ENCODE assay signal across 9 mouse cellular contexts in the genomic region with DNA sequence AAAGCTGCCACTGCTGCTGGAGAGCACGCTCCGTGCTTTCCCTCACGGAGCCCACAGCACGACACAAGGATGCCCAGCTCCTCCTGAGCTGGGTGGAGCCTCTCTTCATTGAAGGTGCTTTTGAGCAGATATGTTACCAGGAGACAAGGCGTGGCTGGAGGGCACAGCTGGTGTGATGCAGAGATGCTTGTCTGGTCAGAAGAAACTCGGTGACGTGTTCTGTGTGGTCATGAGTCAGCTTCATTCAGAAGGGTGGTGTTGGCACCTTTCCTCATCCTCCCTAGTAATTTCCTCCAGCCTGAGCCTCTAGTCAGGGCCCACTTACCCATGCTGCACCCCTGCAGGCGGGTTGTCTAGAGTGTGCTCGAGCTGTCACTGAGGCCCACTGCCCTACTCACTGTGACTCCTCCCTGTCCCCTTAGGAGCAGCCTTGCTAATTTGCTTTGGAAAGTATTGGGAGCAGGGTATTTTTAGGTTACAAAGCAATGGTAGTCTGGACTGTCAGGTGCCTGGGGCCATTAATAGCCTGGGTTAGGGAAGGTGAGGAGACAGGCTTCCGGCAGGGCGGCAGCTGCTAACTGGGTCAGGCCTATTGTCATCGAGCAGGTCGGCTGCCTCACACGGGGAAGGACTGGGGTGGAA. TPM values are rescaled to one million over a fixed set of nuclear protein-coding genes. Genes with fewer than 3 reads are reported as not detected.
DNase-seq lines count a peak whose midpoint lies in the region; ATAC-seq and TF ChIP-seq lines count a peak whose summit lies in the region.
"Had no signal": no experiment of that assay in that cellular context is flagged by ENCODE, and none has a peak within 500 bp of the region (broad histone marks: within the 10 kb centered on the region; RNA-seq: fewer than 3 reads in every experiment).

No protein-coding gene starts in this region.

- no peaks in the 10 kb centered on the region for H3K9me3 ChIP-seq in liver, embryonic 14.5 days (ENCODE audit: control insufficient read depth, low read length)
- H3K9me3 ChIP-seq: limb, embryonic 13.5 days had no signal

- H3K4me2 ChIP-seq in liver, embryonic 14.5 days (ENCODE audit: low read depth) = peak overlapping the region; percentile 63
- H3K4me2 ChIP-seq: limb, embryonic 13.5 days had no signal

- peaks cover 5% of the 10 kb centered on the region for H3K36me3 ChIP-seq in liver, embryonic 14.5 days (replicated peaks; ENCODE audit: control insufficient read depth, insufficient read depth, low read depth)

- H3K27ac ChIP-seq in bone marrow, adult 2 months (ENCODE audit: control insufficient read depth, insufficient read depth, low read depth, low read length, poor library complexity) = peak overlapping the region; percentile 80
- peak overlapping the region; percentile 93 for H3K27ac ChIP-seq in liver, embryonic 14.5 days
- H3K27ac ChIP-seq: limb, embryonic 13.5 days had no signal

- no peaks in the 10 kb centered on the region for H3K27me3 ChIP-seq in liver, embryonic 14.5 days (ENCODE audit: control insufficient read depth, insufficient read depth, low read length)
- H3K27me3 ChIP-seq: limb, embryonic 13.5 days had no signal

- DNase-seq in layer of hippocampus, adult 8-10 months (ENCODE audit: low spot score in 2 of 2) = peak; percentile 40 to 49
- no peak for DNase-seq in layer of hippocampus, postnatal 14 days (ENCODE audit: low spot score in 2 of 2)
- DNase-seq in heart, adult 8-10 months (ENCODE audit: low spot score) = peak; percentile 68
- peak; percentile 91 to 94 (median 92) for DNase-seq in liver, embryonic 14.5 days (ENCODE audit: low read depth in 3 of 3, low spot score in 3 of 3)
- DNase-seq in thymus, postnatal 0 days (ENCODE audit: low spot score) = no peak
- DNase-seq in thymus, postnatal 25 days = no peak
- no peak for DNase-seq in kidney, postnatal 10 days

- WGBS in bone marrow, adult 2 months = 64% methylated on average over 14 of the region's 14 CpGs
- 56% methylated on average over 14 of the region's 14 CpGs for WGBS in liver, embryonic 14.5 days (ENCODE audit: insufficient replicate concordance)

- H3K4me3 ChIP-seq in bone marrow, adult 2 months (replicated peaks; ENCODE audit: control insufficient read depth, low read depth, low read length) = no peak overlapping the region
- H3K4me3 ChIP-seq in liver, embryonic 14.5 days (ENCODE audit: insufficient read depth in 1 of 2, low read depth in 2 of 2, low read length in 2 of 2) = peak overlapping the region in 1 of 2 experiments; percentile 12; a peak in 1 of 4 replicates
- H3K4me3 ChIP-seq: limb, embryonic 13.5 days had no signal

- peak; percentile 72; the same call in 1 of the 2 replicates for TF ChIP-seq POLR2A in bone marrow, adult 2 months (IDR thresholded peaks at IDR 0.05; ENCODE audit: borderline replicate concordance, control insufficient read depth, low read depth, low read length)

- peak overlapping the region; percentile 62 for H3K9ac ChIP-seq in liver, embryonic 14.5 days (replicated peaks)
- H3K9ac ChIP-seq: limb, embryonic 13.5 days had no signal

- TF ChIP-seq CTCF in bone marrow, adult 2 months (IDR thresholded peaks at IDR 0.05; ENCODE audit: control insufficient read depth, insufficient read depth, low read length) = no peak
- TF ChIP-seq CTCF in liver, embryonic 14.5 days (IDR thresholded peaks at IDR 0.05; ENCODE audit: low read depth) = no peak

- peak; percentile 96 for ATAC-seq in liver, embryonic 14.5 days (ENCODE audit: insufficient read depth)

- TF ChIP-seq EP300 in liver, embryonic 14.5 days (IDR thresholded peaks at IDR 0.05; ENCODE audit: low read depth) = peak; percentile 82

- H3K4me1 ChIP-seq in bone marrow, adult 2 months (ENCODE audit: control insufficient read depth, insufficient read depth, low read length) = peaks cover 2% of the 10 kb centered on the region; the same call in 1 of the 2 replicates
- H3K4me1 ChIP-seq in liver, embryonic 14.5 days (replicated peaks; ENCODE audit: control insufficient read depth in 2 of 2, insufficient read depth in 2 of 2, low read length in 1 of 2) = peaks cover 31 to 33% of the 10 kb centered on the region in 2 experiments

RNA-seq across cellular contexts. Expression of gene Rac1, which starts 33.8 kb away (rescaled TPM):
- total RNA-seq in layer of hippocampus, adult 8-10 months (2022) = 100 to 1,000 TPM; 399 to 419 (median 408) TPM
- 100 to 1,000 TPM; 430 to 453 TPM for total RNA-seq in layer of hippocampus, postnatal 14 days (2021)
- polyA plus RNA-seq in bone marrow, adult 2 months (2011; ENCODE audit: insufficient read depth, insufficient read length, low replicate concordance, missing spikeins) = 75.0 and 92.5 TPM in 2 replicates
- total RNA-seq in heart, adult 8-10 months (2022) = 100 to 1,000 TPM; 207 to 235 (median 219) TPM
- 53.9 and 115 TPM in 2 replicates for polyA plus RNA-seq in liver, embryonic 14.5 days (2012; rRNA removed)
- 146 and 161 TPM in 2 replicates for polyA plus RNA-seq in liver, embryonic 14.5 days (2014; fragmentation: Nextera tagmentation; extraction: Ambion mirVana)
- polyA plus RNA-seq in thymus, postnatal 0 days (2015; fragmentation: Nextera tagmentation; extraction: Ambion mirVana) = 419 and 434 TPM in 2 replicates

Comparison
In these comparisons a context has a peak if more than half of its experiments do, and no peak if none do; other contexts are left out.
1. DNase-seq: peak in layer of hippocampus, adult 8-10 months (2 of 2), heart, adult 8-10 months (single experiment) and liver, embryonic 14.5 days (3 of 3); none in layer of hippocampus, postnatal 14 days (0 of 2), thymus, postnatal 0 days (single experiment), thymus, postnatal 25 days (single experiment) and kidney, postnatal 10 days (single experiment).